Mouse (Mus musculus) embryonic facial prominence, embryonic 14.5 days (tissue): ENCODE data around the gene Gpr132. TPM values are rescaled to one million over a fixed set of nuclear protein-coding genes. Genes with fewer than 3 reads are reported as not detected.

ENCODE experiments used
- ATAC-seq: fragments of 200-750 bp; cut with Nextera tagmentation; 2 replicates; pipeline ENCODE4 v1.8.0; 2017; ENCODE audit warnings: low read depth, moderate number of reproducible peaks, moderate TSS enrichment
- DNase-seq: peaks from one replicate; pipeline ENCODE4 v3.0.0-alpha.2; 2015; ENCODE audit warnings: low spot score
- H3K27ac ChIP-seq: fragments of 300-500 bp; sonication (generic); replicated peaks from 2 replicates; pipeline ENCODE4 v1.5.1; 2014; ENCODE audit warnings: low read depth, mild to moderate bottlenecking, low read length, moderate library complexity
- H3K27me3 ChIP-seq: fragments of 300-500 bp; sonication (generic); replicated peaks from 2 replicates; pipeline ENCODE4 v1.6.1; 2014; ENCODE audit warnings: low read length; ENCODE audit not compliant: control insufficient read depth, insufficient read depth
- H3K36me3 ChIP-seq: fragments of 300-500 bp; sonication (generic); 2 replicates; pipeline ENCODE4 v1.6.1; 2014; ENCODE audit warnings: low read length, mixed read lengths; ENCODE audit not compliant: control insufficient read depth, insufficient read depth
- H3K4me1 ChIP-seq: fragments of 300-500 bp; sonication (generic); 2 replicates; pipeline ENCODE4 v1.6.1; 2014; ENCODE audit warnings: antibody characterized with exemption, low read length; ENCODE audit not compliant: control insufficient read depth, insufficient read depth
- H3K4me2 ChIP-seq: fragments of 300-500 bp; sonication (generic); 2 replicates; pipeline ENCODE4 v1.6.1; 2014; ENCODE audit warnings: low read depth, mild to moderate bottlenecking, low read length, moderate library complexity, mixed read lengths
- H3K4me3 ChIP-seq: fragments of 300-500 bp; sonication (generic); 2 replicates; pipeline ENCODE4 v1.5.1; 2014; ENCODE audit warnings: low read depth, mild to moderate bottlenecking, low read length
- H3K9ac ChIP-seq: fragments of 300-500 bp; sonication (generic); 2 replicates; pipeline ENCODE4 v1.6.1; 2014; ENCODE audit warnings: low read depth, mild to moderate bottlenecking, low read length, moderate library complexity, mixed read lengths
- H3K9me3 ChIP-seq: fragments of 300-500 bp; sonication (generic); 2 replicates; pipeline ENCODE4 v1.6.1; 2016; ENCODE audit warnings: low read length; ENCODE audit not compliant: control insufficient read depth
- WGBS: fragments of 180-500 bp; shearing (Covaris S2); extraction: QIAGEN DNeasy Blood & Tissue Kit; methylation state at CpG from one replicate; pipeline ENCODE4 v1.1.7; 2014; 5-methylcytosine and 5-hydroxymethylcytosine counted together
- polyA plus RNA-seq: library from polyadenylated mRNA; unstranded; fragments of >200 nt; fragmentation: Nextera tagmentation; extraction: Ambion mirVana; gene quantifications from 2 replicates; pipeline ENCODE4 v1.2.1, GENCODE M21; 2014

Gene Gpr132
- polyA plus RNA-seq, 1 experiment from 2014 or later = 0.54 TPM

- Histone ChIP-seq H3K36me3 (no peaks in the 10 kb centered on the region), H3K4me1 (peaks cover 10% of the 10 kb centered on the region; the same call in 1 of the 2 replicates), H3K4me2 (no peak overlapping the region), H3K27me3 (peaks cover 24% of the 10 kb centered on the region), H3K9me3 (no peaks in the 10 kb centered on the region), H3K27ac (no peak overlapping the region), H3K9ac (no peak overlapping the region), H3K4me3 (no peak overlapping the region)
- 49% methylated on average over 11 of the region's 13 CpGs for WGBS
- no peak for ATAC-seq
- DNase-seq = no peak
Observed at GRCm38 (mm10) chr12:112804046-112804445, 64.0 kb downstream of the Gpr132 start.

- no peak overlapping the region for H3K27ac ChIP-seq
- H3K9ac ChIP-seq = peak overlapping the region; percentile 66; the same call in 1 of the 2 replicates
- peak overlapping the region; percentile 100 for H3K4me2 ChIP-seq
- 21% methylated on average over 3 of the region's 3 CpGs for WGBS
- H3K9me3 ChIP-seq = no peaks in the 10 kb centered on the region
- H3K4me3 ChIP-seq = no peak overlapping the region
- H3K4me1 ChIP-seq = peaks cover 19% of the 10 kb centered on the region
- no peaks in the 10 kb centered on the region for H3K36me3 ChIP-seq
- ATAC-seq = no peak
- H3K27me3 ChIP-seq = peaks cover 24% of the 10 kb centered on the region
- DNase-seq = no peak
Observed at GRCm38 (mm10) chr12:112802917-112803316, 65.1 kb downstream of the Gpr132 start.

- no peak within 1 kb of the TSS for H3K27ac ChIP-seq
- H3K4me1 ChIP-seq = peaks cover 26% of the 10 kb centered on the region
- no peaks in the 10 kb centered on the region for H3K36me3 ChIP-seq
- ATAC-seq = peak; percentile 51; the same call in 1 of the 2 replicates
- H3K4me2 ChIP-seq = peak within 1 kb of the TSS; percentile 100
- H3K27me3 ChIP-seq = peaks cover 24% of the 10 kb centered on the region
- peak within 1 kb of the TSS; percentile 52 for H3K4me3 ChIP-seq
- DNase-seq = peak; percentile 70
- peak within 1 kb of the TSS; percentile 66 for H3K9ac ChIP-seq
- H3K9me3 ChIP-seq = no peaks in the 10 kb centered on the region
- 7% methylated on average over 32 of the region's 69 CpGs for WGBS
Observed at GRCm38 (mm10) chr12:112801864-112802846, 65.9 kb downstream of the Gpr132 start, which contains the start of gene Ahnak2. Gene Ahnak2 (minus strand): TSS chr12:112802657.

Other genes starting within 250 kb of the Gpr132 start
- gene Adssl1, start 248.2 kb downstream of the Gpr132 start, polyA plus RNA-seq = 23.2 and 26.5 TPM in 2 replicates
- 211 and 239 TPM in 2 replicates for gene Siva1, start 223.5 kb downstream of the Gpr132 start, polyA plus RNA-seq
- gene Akt1, start 193.3 kb downstream of the Gpr132 start, polyA plus RNA-seq = 76.4 and 84.0 TPM in 2 replicates
- gene Zbtb42, start 189.4 kb downstream of the Gpr132 start, polyA plus RNA-seq = 3.7 and 3.8 TPM in 2 replicates
- 13.3 and 14.4 TPM in 2 replicates for gene Cep170b, start 147.8 kb downstream of the Gpr132 start, polyA plus RNA-seq
- gene Pld4, start 107.6 kb downstream of the Gpr132 start, polyA plus RNA-seq = 12.8 and 13.0 TPM in 2 replicates
- 5.9 and 8.3 TPM in 2 replicates for gene Ahnak2, start 65.6 kb downstream of the Gpr132 start, polyA plus RNA-seq
- 6.6 and 7.1 TPM in 2 replicates for gene Clba1, start 59.3 kb downstream of the Gpr132 start, polyA plus RNA-seq
- 86.2 and 105 TPM in 2 replicates for gene Cdca4, start 38.8 kb downstream of the Gpr132 start, polyA plus RNA-seq
- gene Jag2, start 61.5 kb upstream of the Gpr132 start, polyA plus RNA-seq = 9.4 and 13.1 TPM in 2 replicates
- 87.3 and 87.4 TPM in 2 replicates for gene Nudt14, start 73.9 kb upstream of the Gpr132 start, polyA plus RNA-seq
- gene Btbd6, start 108.3 kb upstream of the Gpr132 start, polyA plus RNA-seq = 20.8 and 22.8 TPM in 2 replicates
- 50.0 and 54.3 TPM in 2 replicates for gene Brf1, start 132.5 kb upstream of the Gpr132 start, polyA plus RNA-seq
- 17.9 and 18.7 TPM in 2 replicates for gene Pacs2, start 146.3 kb upstream of the Gpr132 start, polyA plus RNA-seq
- gene Tex22, start 206.3 kb upstream of the Gpr132 start, polyA plus RNA-seq = not detected in 2 replicates
- gene Mta1, start 230.1 kb upstream of the Gpr132 start, polyA plus RNA-seq = 19.8 and 21.3 TPM in 2 replicates